24 mouse cellular contexts compared by ENCODE assay signal in the genomic region with DNA sequence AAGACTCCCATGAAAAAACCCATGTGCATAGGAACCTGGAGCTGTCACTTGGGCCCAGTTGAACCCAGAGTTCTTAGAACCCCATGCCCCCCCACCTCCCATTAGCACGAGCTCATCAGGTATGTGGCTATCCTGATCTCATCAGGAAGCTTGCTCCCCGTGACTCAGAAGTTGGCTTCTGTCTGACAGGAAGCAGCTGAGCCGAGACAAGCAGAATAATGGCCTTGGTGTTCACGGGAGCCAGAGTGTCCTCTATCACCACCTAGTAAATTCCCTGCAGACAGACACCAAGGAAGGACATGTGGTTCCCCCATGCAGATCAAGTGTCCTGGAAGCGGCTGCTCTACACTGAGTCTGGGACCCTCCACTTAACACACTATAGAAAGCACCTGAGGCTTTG. TPM values are rescaled to one million over a fixed set of nuclear protein-coding genes. Genes with fewer than 3 reads are reported as not detected.
DNase-seq lines count a peak whose midpoint lies in the region; ATAC-seq and TF ChIP-seq lines count a peak whose summit lies in the region.
"Had no signal": no experiment of that assay in that cellular context is flagged by ENCODE, and none has a peak within 500 bp of the region (broad histone marks: within the 10 kb centered on the region; RNA-seq: fewer than 3 reads in every experiment).

No protein-coding gene starts in this region.

- no peak overlapping the region for H3K4me2 ChIP-seq in lung, postnatal 0 days (replicated peaks; ENCODE audit: low read depth, low read length)
- H3K4me2 ChIP-seq in hindbrain, embryonic 11.5 days (replicated peaks; ENCODE audit: low read depth, low read length), result no peak overlapping the region
- H3K4me2 ChIP-seq: limb, embryonic 15.5 days; liver, embryonic 13.5 days had no signal

- H3K27me3 ChIP-seq in lung, postnatal 0 days (replicated peaks; ENCODE audit: insufficient read depth, low read length), result no peaks in the 10 kb centered on the region
- no peaks in the 10 kb centered on the region for H3K27me3 ChIP-seq in hindbrain, embryonic 11.5 days (ENCODE audit: control insufficient read depth, insufficient read depth, low read length)
- H3K27me3 ChIP-seq: CH12.LX; limb, embryonic 15.5 days; liver, embryonic 13.5 days had no signal

- H3K9me3 ChIP-seq in lung, postnatal 0 days (ENCODE audit: low read length), result no peaks in the 10 kb centered on the region
- H3K9me3 ChIP-seq in hindbrain, embryonic 11.5 days (ENCODE audit: control insufficient read depth, low read length), result no peaks in the 10 kb centered on the region
- H3K9me3 ChIP-seq: limb, embryonic 10.5 days; limb, embryonic 15.5 days; liver, embryonic 13.5 days had no signal

- no peaks in the 10 kb centered on the region for H3K36me3 ChIP-seq in lung, postnatal 0 days (ENCODE audit: insufficient read depth, low read length)
- no peaks in the 10 kb centered on the region for H3K36me3 ChIP-seq in hindbrain, embryonic 11.5 days (ENCODE audit: control insufficient read depth, insufficient read depth, low read length)
- H3K36me3 ChIP-seq: limb, embryonic 10.5 days; limb, embryonic 15.5 days; liver, embryonic 13.5 days had no signal

- no peak overlapping the region for H3K4me3 ChIP-seq in lung, postnatal 0 days (ENCODE audit: low read depth, low read length)
- H3K4me3 ChIP-seq in hindbrain, embryonic 11.5 days (ENCODE audit: low read depth, low read length), result no peak overlapping the region
- H3K4me3 ChIP-seq: erythroblast, embryonic 14.5 days; hindbrain, embryonic 10.5 days; limb, embryonic 10.5 days; limb, embryonic 15.5 days; liver, embryonic 13.5 days had no signal

- peak; percentile 28; the same call in 1 of the 2 replicates for ATAC-seq in lung, postnatal 0 days
- ATAC-seq in hindbrain, embryonic 11.5 days (ENCODE audit: low FRiP score), result no peak
- ATAC-seq: hindbrain, embryonic 16.5 days had no signal

- no peak overlapping the region for H3K27ac ChIP-seq in lung, postnatal 0 days (ENCODE audit: low read length)
- no peak overlapping the region for H3K27ac ChIP-seq in hindbrain, embryonic 11.5 days (ENCODE audit: low read depth, low read length)
- H3K27ac ChIP-seq: hindbrain, embryonic 10.5 days; limb, embryonic 10.5 days; limb, embryonic 15.5 days; liver, embryonic 13.5 days had no signal

- no peak for TF ChIP-seq CTCF in lung, postnatal 0 days (IDR thresholded peaks at IDR 0.05)

- TF ChIP-seq EP300 in lung, postnatal 0 days (IDR thresholded peaks at IDR 0.05), result no peak

- no peak overlapping the region for H3K9ac ChIP-seq in lung, postnatal 0 days (replicated peaks; ENCODE audit: low read depth)
- H3K9ac ChIP-seq in hindbrain, embryonic 11.5 days (ENCODE audit: low read depth, low read length), result no peak overlapping the region
- H3K9ac ChIP-seq: limb, embryonic 15.5 days; liver, embryonic 13.5 days had no signal

- H3K4me1 ChIP-seq in lung, postnatal 0 days (ENCODE audit: insufficient read depth, low read depth, low read length), result no peaks in the 10 kb centered on the region
- no peaks in the 10 kb centered on the region for H3K4me1 ChIP-seq in hindbrain, embryonic 11.5 days (replicated peaks; ENCODE audit: control insufficient read depth, insufficient read depth, low read length)
- H3K4me1 ChIP-seq: limb, embryonic 10.5 days; limb, embryonic 15.5 days; liver, embryonic 13.5 days had no signal

- WGBS in lung, postnatal 0 days, result 8% methylated on average over 5 of the region's 5 CpGs
- 55% methylated on average over 5 of the region's 5 CpGs for WGBS in hindbrain, embryonic 11.5 days

- DNase-seq in adrenal gland, adult 8-10 months, result peak; percentile 30
- no peak for DNase-seq in adrenal gland, postnatal 25 days
- no peak for DNase-seq in lung, postnatal 0 days (ENCODE audit: low spot score)
- DNase-seq in lung, postnatal 25 days (ENCODE audit: low spot score), result no peak
- peak; percentile 45 to 52 for DNase-seq in adrenal gland, postnatal 36 days
- DNase-seq in hindbrain, embryonic 11.5 days (ENCODE audit: low spot score), result no peak
- no peak for DNase-seq in urinary bladder, adult 2 months (ENCODE audit: low spot score)
- no peak for DNase-seq in thymus, postnatal 10 days (ENCODE audit: low spot score in 2 of 2)
- DNase-seq: B cell, adult 2 months; cerebellum, adult 2 months; gastrocnemius, postnatal 10 days; heart, postnatal 14 days; liver, embryonic 13.5 days; lung, adult 18-20 months; lung, postnatal 10 days had no signal

RNA-seq across cellular contexts. Expression of gene Adgra1, which starts 9.8 kb away (rescaled TPM):
- 1 to 10 TPM; 4.1 to 5.7 (median 5.1) TPM for total RNA-seq in adrenal gland, adult 8-10 months (2022)
- 2.3 and 3.6 TPM in 2 replicates for total RNA-seq in adrenal gland, postnatal 25 days (2021)
- 0.11 and 0.49 TPM in 2 replicates for polyA plus RNA-seq in lung, postnatal 0 days (2015; fragmentation: Nextera tagmentation; extraction: Ambion mirVana)
- 1 to 10 TPM; 2.2 to 3.9 TPM for total RNA-seq in adrenal gland, postnatal 36 days (2021)
- 14.4 and 16.4 TPM in 2 replicates for polyA plus RNA-seq in hindbrain, embryonic 11.5 days (2014; fragmentation: Nextera tagmentation; extraction: Ambion mirVana)
- polyA plus RNA-seq in urinary bladder, adult 2 months (2012; rRNA removed), result 2.1 and 3.5 TPM in 2 replicates
- total RNA-seq: CH12.LX; granulocyte monocyte progenitor cell, adult 5-6 weeks; heart, postnatal 14 days; monocyte, adult 5-6 weeks had no signal
- polyA plus RNA-seq: erythroblast, embryonic 14.5 days; limb, embryonic 10.5 days; liver, embryonic 13.5 days; thymus, postnatal 0 days had no signal

RNA-seq across cellular contexts. Expression of gene Kndc1, which starts 50.7 kb away (rescaled TPM):
- 1 to 10 TPM in 3 of 4 experiments, under 1 TPM in 1; 0.93 to 3.0 (median 2.4) TPM for total RNA-seq in adrenal gland, adult 8-10 months (2022)
- total RNA-seq in adrenal gland, postnatal 25 days (2021), result 0.57 and 1.1 TPM in 2 replicates
- 0.97 and 0.98 TPM in 2 replicates for polyA plus RNA-seq in lung, postnatal 0 days (2015; fragmentation: Nextera tagmentation; extraction: Ambion mirVana)
- total RNA-seq in adrenal gland, postnatal 36 days (2021), result under 1 TPM; 0.50 to 0.56 TPM
- 1.2 and 1.4 TPM in 2 replicates for polyA plus RNA-seq in hindbrain, embryonic 11.5 days (2014; fragmentation: Nextera tagmentation; extraction: Ambion mirVana)
- polyA plus RNA-seq in urinary bladder, adult 2 months (2012; rRNA removed), result 0.03 and 0.07 TPM in 2 replicates
- total RNA-seq: granulocyte monocyte progenitor cell, adult 5-6 weeks; monocyte, adult 5-6 weeks had no signal
- polyA plus RNA-seq: erythroblast, embryonic 14.5 days; limb, embryonic 10.5 days had no signal

Comparison
In these comparisons a context has a peak if more than half of its experiments do, and no peak if none do; other contexts are left out.
1. DNase-seq: peak in adrenal gland, adult 8-10 months (single experiment) and adrenal gland, postnatal 36 days (2 of 2); none in adrenal gland, postnatal 25 days (single experiment), lung, postnatal 0 days (single experiment), lung, postnatal 25 days (single experiment), hindbrain, embryonic 11.5 days (single experiment), urinary bladder, adult 2 months (single experiment) and thymus, postnatal 10 days (0 of 2).